Mouse (Mus musculus) megakaryocyte, adult 5-6 weeks (primary cell): Measurements from ENCODE around the gene 6030408B16Rik. TPM values are rescaled to one million over a fixed set of nuclear protein-coding genes. Genes with fewer than 3 reads are reported as not detected.

Experiments used
- total RNA-seq, 2 experiments: library from RNA; stranded (forward) in 1 of 2; stranded (reverse) in 1 of 2; fragments of 153-499, 151-499 nt in 1 of 2; fragments of 221-1000, 200-1000 nt in 1 of 2; gene quantifications; 2 replicates each; pipeline versions ENCODE4 v1.2.3 to v1.2.4; 2015 to 2017

The 6030408B16Rik gene
- total RNA-seq, 2 experiments from 2014 or later = not detected

Other genes starting within 250 kb of the 6030408B16Rik start
- not detected in 2 replicates for gene Gm47841, start 245.8 kb upstream of the 6030408B16Rik start, total RNA-seq (2015)
- not detected in 2 replicates for gene Gm47841, start 245.8 kb upstream of the 6030408B16Rik start, total RNA-seq (2017)
- gene Fignl2, start 214.6 kb upstream of the 6030408B16Rik start, total RNA-seq (2015) = 0.04 TPM in 1 of 2 replicates, not detected in the other
- 0.07 and 0.16 TPM in 2 replicates for gene Fignl2, start 214.6 kb upstream of the 6030408B16Rik start, total RNA-seq (2017)
- not detected in 2 replicates for gene Ankrd33, start 177.5 kb upstream of the 6030408B16Rik start, total RNA-seq (2015)
- not detected in 2 replicates for gene Ankrd33, start 177.5 kb upstream of the 6030408B16Rik start, total RNA-seq (2017)
- gene Acvrl1, start 164.7 kb upstream of the 6030408B16Rik start, total RNA-seq (2015) = 6.9 and 8.2 TPM in 2 replicates
- gene Acvrl1, start 164.7 kb upstream of the 6030408B16Rik start, total RNA-seq (2017) = 27.6 and 34.9 TPM in 2 replicates
- 7.4 and 7.7 TPM in 2 replicates for gene Acvr1b, start 119.1 kb upstream of the 6030408B16Rik start, total RNA-seq (2015)
- 15.2 and 17.1 TPM in 2 replicates for gene Acvr1b, start 119.1 kb upstream of the 6030408B16Rik start, total RNA-seq (2017)
- 0.16 and 0.30 TPM in 2 replicates for gene Grasp, start 69.0 kb upstream of the 6030408B16Rik start, total RNA-seq (2015)
- 0.29 and 0.85 TPM in 2 replicates for gene Grasp, start 69.0 kb upstream of the 6030408B16Rik start, total RNA-seq (2017)
- 42.1 and 45.0 TPM in 2 replicates for gene Nr4a1, start 38.9 kb upstream of the 6030408B16Rik start, total RNA-seq (2015)
- 37.0 TPM in 2 replicates for gene Nr4a1, start 38.9 kb upstream of the 6030408B16Rik start, total RNA-seq (2017)
- 8.2 and 12.1 TPM in 2 replicates for gene Atg101, start 8.9 kb upstream of the 6030408B16Rik start, total RNA-seq (2015)
- gene Atg101, start 8.9 kb upstream of the 6030408B16Rik start, total RNA-seq (2017) = 53.3 and 58.0 TPM in 2 replicates
- 44.3 and 45.8 TPM in 2 replicates for gene Krt80, start 77.0 kb downstream of the 6030408B16Rik start, total RNA-seq (2015)
- gene Krt80, start 77.0 kb downstream of the 6030408B16Rik start, total RNA-seq (2017) = 31.7 and 37.8 TPM in 2 replicates
- gene Krt7, start 117.8 kb downstream of the 6030408B16Rik start, total RNA-seq (2015) = 0.85 and 1.1 TPM in 2 replicates
- gene Krt7, start 117.8 kb downstream of the 6030408B16Rik start, total RNA-seq (2017) = 1.5 and 2.8 TPM in 2 replicates
- not detected in 2 replicates for gene Krt87, start 145.6 kb downstream of the 6030408B16Rik start, total RNA-seq (2015)
- gene Krt87, start 145.6 kb downstream of the 6030408B16Rik start, total RNA-seq (2017) = not detected in 2 replicates
- gene Krt88, start 154.5 kb downstream of the 6030408B16Rik start, total RNA-seq (2015) = not detected in 2 replicates
- gene Krt88, start 154.5 kb downstream of the 6030408B16Rik start, total RNA-seq (2017) = not detected in 2 replicates
- 0.18 TPM in 1 of 2 replicates, not detected in the other for gene Krt81, start 170.5 kb downstream of the 6030408B16Rik start, total RNA-seq (2015)
- gene Krt81, start 170.5 kb downstream of the 6030408B16Rik start, total RNA-seq (2017) = not detected in 2 replicates
- gene Krt86, start 180.3 kb downstream of the 6030408B16Rik start, total RNA-seq (2015) = 0.33 and 1.4 TPM in 2 replicates
- 0.59 and 0.81 TPM in 2 replicates for gene Krt86, start 180.3 kb downstream of the 6030408B16Rik start, total RNA-seq (2017)
- gene Krt83, start 198.3 kb downstream of the 6030408B16Rik start, total RNA-seq (2015) = 1.5 and 2.5 TPM in 2 replicates
- 0.73 and 1.1 TPM in 2 replicates for gene Krt83, start 198.3 kb downstream of the 6030408B16Rik start, total RNA-seq (2017)
- not detected in 2 replicates for gene Gm49425, start 224.0 kb downstream of the 6030408B16Rik start, total RNA-seq (2015)
- gene Gm49425, start 224.0 kb downstream of the 6030408B16Rik start, total RNA-seq (2017) = not detected in 2 replicates
- gene Krt84, start 239.6 kb downstream of the 6030408B16Rik start, total RNA-seq (2015) = not detected in 2 replicates
- not detected in 2 replicates for gene Krt84, start 239.6 kb downstream of the 6030408B16Rik start, total RNA-seq (2017)